ENCODE assay signal across 8 mouse cellular contexts in the genomic region with DNA sequence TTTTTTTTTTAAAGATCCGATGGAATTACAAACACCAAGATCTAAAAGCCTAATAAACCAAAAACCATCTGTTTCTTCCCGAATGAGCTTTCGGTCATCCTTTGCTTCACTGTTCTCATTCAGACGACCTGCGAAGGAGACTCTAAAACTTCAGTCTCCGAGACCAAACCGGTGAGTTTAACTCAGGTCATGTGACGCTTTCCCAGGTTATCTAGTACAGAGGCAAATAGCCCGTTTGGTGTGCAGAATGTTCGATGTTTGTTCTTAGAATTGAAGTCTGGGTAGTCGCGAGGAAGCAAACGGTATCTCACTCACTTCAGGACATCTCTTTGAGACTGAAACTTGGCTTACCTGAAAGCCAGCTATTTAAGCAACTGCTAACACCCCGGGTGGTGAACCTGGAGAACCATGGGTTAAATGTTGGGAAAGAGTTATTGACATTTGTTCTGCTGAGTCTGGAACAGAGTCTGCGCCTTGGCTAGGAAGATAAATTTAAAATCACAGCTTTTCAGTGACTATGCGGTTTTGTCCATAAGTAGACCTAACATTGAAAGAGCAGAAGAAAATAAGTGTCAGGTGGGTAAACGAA. TPM values are rescaled to one million over a fixed set of nuclear protein-coding genes. Genes with fewer than 3 reads are reported as not detected.
DNase-seq lines count a peak whose midpoint lies in the region; ATAC-seq lines count a peak whose summit lies in the region.

No protein-coding gene starts in this region.

- H3K36me3 ChIP-seq in forebrain, embryonic 14.5 days (ENCODE audit: control insufficient read depth, insufficient read depth, low read length), result no peaks in the 10 kb centered on the region
- H3K36me3 ChIP-seq in limb, embryonic 12.5 days, result no peaks in the 10 kb centered on the region
- H3K36me3 ChIP-seq in neural tube, embryonic 13.5 days, result no peaks in the 10 kb centered on the region

- H3K4me1 ChIP-seq in forebrain, embryonic 14.5 days (ENCODE audit: control insufficient read depth, insufficient read depth, low read length), result peaks cover 7% of the 10 kb centered on the region
- H3K4me1 ChIP-seq in limb, embryonic 12.5 days (replicated peaks), result peaks cover 6% of the 10 kb centered on the region; the same call in 1 of the 2 replicates
- H3K4me1 ChIP-seq in neural tube, embryonic 13.5 days (replicated peaks), result peaks cover 10% of the 10 kb centered on the region

- no peaks in the 10 kb centered on the region for H3K9me3 ChIP-seq in forebrain, embryonic 14.5 days (replicated peaks; ENCODE audit: control insufficient read depth, low read length)
- H3K9me3 ChIP-seq in limb, embryonic 12.5 days, result no peaks in the 10 kb centered on the region
- no peaks in the 10 kb centered on the region for H3K9me3 ChIP-seq in neural tube, embryonic 13.5 days

- peak overlapping the region; percentile 29 for H3K4me3 ChIP-seq in forebrain, embryonic 14.5 days (ENCODE audit: low read depth, low read length)
- H3K4me3 ChIP-seq in limb, embryonic 12.5 days (replicated peaks), result peak overlapping the region; percentile 49
- peak overlapping the region; percentile 41 for H3K4me3 ChIP-seq in neural tube, embryonic 13.5 days

- peak; percentile 37 for DNase-seq in kidney, adult 9 months
- DNase-seq in kidney, postnatal 14 days, result no peak
- DNase-seq in forebrain, embryonic 14.5 days (ENCODE audit: low spot score), result peak; percentile 1
- no peak for DNase-seq in layer of hippocampus, postnatal 14 days (ENCODE audit: low spot score in 2 of 2)
- no peak for DNase-seq in layer of hippocampus, adult 9-11 months
- no peak for DNase-seq in retina, postnatal 1 day

- 0 out of 2 replicates have a peak, but pooled peaks cover 5% of the 10 kb centered on the region for H3K27me3 ChIP-seq in forebrain, embryonic 14.5 days (replicated peaks; ENCODE audit: control insufficient read depth, insufficient read depth, low read length)
- peaks cover 6% of the 10 kb centered on the region; the same call in 1 of the 2 replicates for H3K27me3 ChIP-seq in limb, embryonic 12.5 days
- peaks cover 17% of the 10 kb centered on the region for H3K27me3 ChIP-seq in neural tube, embryonic 13.5 days

- H3K9ac ChIP-seq in forebrain, embryonic 14.5 days (ENCODE audit: low read length), result peak overlapping the region; percentile 50; the same call in 1 of the 2 replicates
- peak overlapping the region; percentile 51; the same call in 1 of the 2 replicates for H3K9ac ChIP-seq in limb, embryonic 12.5 days (replicated peaks)
- H3K9ac ChIP-seq in neural tube, embryonic 13.5 days, result peak overlapping the region; percentile 31; the same call in 1 of the 2 replicates

- WGBS in forebrain, embryonic 14.5 days, result 47% methylated on average over 17 of the region's 17 CpGs
- WGBS in limb, embryonic 12.5 days, result 21% methylated on average over 17 of the region's 17 CpGs
- 47% methylated on average over 17 of the region's 17 CpGs for WGBS in neural tube, embryonic 13.5 days

- no peak for ATAC-seq in forebrain, embryonic 14.5 days
- ATAC-seq in limb, embryonic 12.5 days (ENCODE audit: insufficient number of reproducible peaks, insufficient read depth, low FRiP score, low TSS enrichment, low read depth), result no peak
- ATAC-seq in neural tube, embryonic 13.5 days (ENCODE audit: low read depth), result no peak

- peak overlapping the region; percentile 61 for H3K4me2 ChIP-seq in forebrain, embryonic 14.5 days (ENCODE audit: low read length)
- peak overlapping the region; percentile 86 for H3K4me2 ChIP-seq in limb, embryonic 12.5 days
- H3K4me2 ChIP-seq in neural tube, embryonic 13.5 days, result peak overlapping the region; percentile 76

- no peak overlapping the region for H3K27ac ChIP-seq in forebrain, embryonic 14.5 days (ENCODE audit: low read depth, low read length)
- H3K27ac ChIP-seq in limb, embryonic 12.5 days, result no peak overlapping the region
- H3K27ac ChIP-seq in neural tube, embryonic 13.5 days (replicated peaks), result no peak overlapping the region

RNA-seq across cellular contexts. Expression of a gene that starts 39.0 kb away (rescaled TPM):
- polyA plus RNA-seq in forebrain, embryonic 14.5 days (2014; fragmentation: Nextera tagmentation; extraction: Ambion mirVana), result 0.05 and 0.19 TPM in 2 replicates
- 1.4 TPM in 2 replicates for polyA plus RNA-seq in limb, embryonic 12.5 days (2016; fragmentation: Nextera tagmentation; extraction: Ambion mirVana)
- 0.08 and 0.10 TPM in 2 replicates for polyA plus RNA-seq in neural tube, embryonic 13.5 days (2015; fragmentation: Nextera tagmentation; extraction: Ambion mirVana)
- total RNA-seq in layer of hippocampus, postnatal 14 days (2021), result 1 to 10 TPM; 3.1 to 3.3 TPM

RNA-seq across cellular contexts. Expression of a gene that starts 43.4 kb away (rescaled TPM):
- 3.3 and 5.1 TPM in 2 replicates for polyA plus RNA-seq in forebrain, embryonic 14.5 days (2014; fragmentation: Nextera tagmentation; extraction: Ambion mirVana)
- polyA plus RNA-seq in limb, embryonic 12.5 days (2016; fragmentation: Nextera tagmentation; extraction: Ambion mirVana), result 15.9 TPM in 2 replicates
- polyA plus RNA-seq in neural tube, embryonic 13.5 days (2015; fragmentation: Nextera tagmentation; extraction: Ambion mirVana), result 8.3 and 8.5 TPM in 2 replicates
- total RNA-seq in layer of hippocampus, postnatal 14 days (2021), result 1 to 10 TPM; 5.3 to 6.2 TPM

Comparison
In these comparisons a context has a peak if more than half of its experiments do, and no peak if none do; other contexts are left out.
1. DNase-seq: peak in kidney, adult 9 months (single experiment) and forebrain, embryonic 14.5 days (single experiment); none in kidney, postnatal 14 days (single experiment), layer of hippocampus, postnatal 14 days (0 of 2), layer of hippocampus, adult 9-11 months (single experiment) and retina, postnatal 1 day (single experiment).
2. Peak in every context shown above with its lines, with median percentiles within 50 percentile points of each other: H3K4me2 ChIP-seq, H3K4me3 ChIP-seq and H3K9ac ChIP-seq.